Mouse (Mus musculus): ENCODE measurements around the gene Mecom. TPM values are rescaled to one million over a fixed set of nuclear protein-coding genes. Genes with fewer than 3 reads are reported as not detected.

Gene Mecom
- polyA plus RNA-seq, 1 experiment from 2014 or later = 217 TPM

- no peak overlapping the region for H3K27ac ChIP-seq
- DNase-seq (ENCODE audit: low spot score) = no peak
- WGBS = 89% methylated on average over 4 of the region's 4 CpGs
- H3K36me3 ChIP-seq = 0 out of 2 replicates have a peak, but pooled peaks cover 5% of the 10 kb centered on the region
- H3K4me1 ChIP-seq = peaks cover 11% of the 10 kb centered on the region; the same call in 1 of the 2 replicates
- no peaks in the 10 kb centered on the region for H3K27me3 ChIP-seq (ENCODE audit: low read depth, poor library complexity, severe bottlenecking)
- no peaks in the 10 kb centered on the region for H3K9me3 ChIP-seq (replicated peaks)
- H3K4me3 ChIP-seq = no peak overlapping the region
These were observed 152.9 kb downstream of the Mecom start for GRCm38 (mm10) chr3:30394911-30395310.

- H3K4me1 ChIP-seq = peaks cover 16% of the 10 kb centered on the region; the same call in 1 of the 2 replicates
- no peaks in the 10 kb centered on the region for H3K9me3 ChIP-seq (replicated peaks)
- no peak overlapping the region for H3K4me3 ChIP-seq
- H3K27ac ChIP-seq = no peak overlapping the region
- H3K27me3 ChIP-seq (ENCODE audit: low read depth, poor library complexity, severe bottlenecking) = no peaks in the 10 kb centered on the region
- DNase-seq (ENCODE audit: low spot score) = no peak
- 0 out of 2 replicates have a peak, but pooled peaks cover 8% of the 10 kb centered on the region for H3K36me3 ChIP-seq
- 71% methylated on average over 4 of the region's 4 CpGs for WGBS
These were observed 155.1 kb downstream of the Mecom start for GRCm38 (mm10) chr3:30392662-30393061.

- no peaks in the 10 kb centered on the region for H3K27me3 ChIP-seq (ENCODE audit: low read depth, poor library complexity, severe bottlenecking)
- DNase-seq (ENCODE audit: low spot score) = no peak
- 0 out of 2 replicates have a peak, but pooled peaks cover 8% of the 10 kb centered on the region for H3K36me3 ChIP-seq
- H3K4me3 ChIP-seq = no peak overlapping the region
- no peak overlapping the region for H3K27ac ChIP-seq
- peaks cover 16% of the 10 kb centered on the region; the same call in 1 of the 2 replicates for H3K4me1 ChIP-seq
- 37% methylated on average over 4 of the region's 4 CpGs for WGBS
- no peaks in the 10 kb centered on the region for H3K9me3 ChIP-seq (replicated peaks)
These were observed 155.6 kb downstream of the Mecom start for GRCm38 (mm10) chr3:30392218-30392617.

- DNase-seq (ENCODE audit: low spot score) = no peak
- H3K36me3 ChIP-seq = 0 out of 2 replicates have a peak, but pooled peaks cover 5% of the 10 kb centered on the region
- H3K4me1 ChIP-seq = peaks cover 17% of the 10 kb centered on the region; the same call in 1 of the 2 replicates
- no peaks in the 10 kb centered on the region for H3K27me3 ChIP-seq (ENCODE audit: low read depth, poor library complexity, severe bottlenecking)
- WGBS = 90% methylated on average over 5 of the region's 5 CpGs
- no peak overlapping the region for H3K4me3 ChIP-seq
- H3K27ac ChIP-seq = no peak overlapping the region
- no peaks in the 10 kb centered on the region for H3K9me3 ChIP-seq (replicated peaks)
These were observed 157.5 kb downstream of the Mecom start for GRCm38 (mm10) chr3:30390346-30390745.

GRCm38 (mm10) chr3:30380273-30380672 lies 167.5 kb downstream of the Mecom start:
- DNase-seq (ENCODE audit: low spot score) = no peak
- WGBS = 40% methylated on average over 4 of the region's 4 CpGs

GRCm38 (mm10) chr3:30379301-30379700 lies 168.5 kb downstream of the Mecom start:
- no peak overlapping the region for H3K27ac ChIP-seq
- H3K4me3 ChIP-seq = no peak overlapping the region
- 28% methylated on average over 6 of the region's 6 CpGs for WGBS
- no peaks in the 10 kb centered on the region for H3K27me3 ChIP-seq (ENCODE audit: low read depth, poor library complexity, severe bottlenecking)
- peaks cover 26% of the 10 kb centered on the region for H3K4me1 ChIP-seq
- DNase-seq (ENCODE audit: low spot score) = no peak
- H3K9me3 ChIP-seq (replicated peaks) = no peaks in the 10 kb centered on the region
- peaks cover 15% of the 10 kb centered on the region for H3K36me3 ChIP-seq

More at GRCm38 (mm10) chr3:30380273-30380672, 167.5 kb downstream of the Mecom start:
- Histone ChIP-seq H3K27me3 (ENCODE audit: low read depth, poor library complexity, severe bottlenecking) (no peaks in the 10 kb centered on the region), H3K4me1 (peaks cover 29% of the 10 kb centered on the region), H3K4me3 (no peak overlapping the region), H3K9me3 (replicated peaks) (no peaks in the 10 kb centered on the region), H3K27ac (no peak overlapping the region), H3K36me3 (peaks cover 10% of the 10 kb centered on the region)

GRCm38 (mm10) chr3:30371472-30371871 lies 176.3 kb downstream of the Mecom start:
- H3K9me3 ChIP-seq (replicated peaks) = no peaks in the 10 kb centered on the region
- H3K27me3 ChIP-seq (ENCODE audit: low read depth, poor library complexity, severe bottlenecking) = no peaks in the 10 kb centered on the region
- peaks cover 23% of the 10 kb centered on the region for H3K36me3 ChIP-seq
- H3K4me3 ChIP-seq = no peak overlapping the region
- no peak for DNase-seq (ENCODE audit: low spot score)
- peaks cover 16% of the 10 kb centered on the region for H3K4me1 ChIP-seq
- no peak overlapping the region for H3K27ac ChIP-seq
- 69% methylated on average over 7 of the region's 7 CpGs for WGBS

GRCm38 (mm10) chr3:30370860-30371455 lies 176.8 kb downstream of the Mecom start:
- peaks cover 23% of the 10 kb centered on the region for H3K36me3 ChIP-seq
- 77% methylated on average over 16 of the region's 16 CpGs for WGBS
- no peaks in the 10 kb centered on the region for H3K9me3 ChIP-seq (replicated peaks)
- peaks cover 16% of the 10 kb centered on the region for H3K4me1 ChIP-seq
- H3K4me3 ChIP-seq = no peak overlapping the region
- H3K27me3 ChIP-seq (ENCODE audit: low read depth, poor library complexity, severe bottlenecking) = no peaks in the 10 kb centered on the region
- DNase-seq (ENCODE audit: low spot score) = no peak
- no peak overlapping the region for H3K27ac ChIP-seq

GRCm38 (mm10) chr3:30366621-30367020 lies 181.2 kb downstream of the Mecom start:
- peaks cover 14% of the 10 kb centered on the region for H3K36me3 ChIP-seq
- DNase-seq (ENCODE audit: low spot score) = no peak
- no peak overlapping the region for H3K27ac ChIP-seq
- H3K27me3 ChIP-seq (ENCODE audit: low read depth, poor library complexity, severe bottlenecking) = no peaks in the 10 kb centered on the region
- H3K9me3 ChIP-seq (replicated peaks) = no peaks in the 10 kb centered on the region
- WGBS = 95% methylated on average over 7 of the region's 7 CpGs
- H3K4me3 ChIP-seq = no peak overlapping the region
- peaks cover 17% of the 10 kb centered on the region; the same call in 1 of the 2 replicates for H3K4me1 ChIP-seq

GRCm38 (mm10) chr3:30361190-30361589 lies 186.6 kb downstream of the Mecom start:
- Histone ChIP-seq H3K9me3 (replicated peaks) (no peaks in the 10 kb centered on the region), H3K4me3 (no peak overlapping the region), H3K36me3 (peaks cover 10% of the 10 kb centered on the region), H3K4me1 (peaks cover 38% of the 10 kb centered on the region), H3K27ac (peak overlapping the region; percentile 63), H3K27me3 (ENCODE audit: low read depth, poor library complexity, severe bottlenecking) (no peaks in the 10 kb centered on the region)
- no peak for DNase-seq (ENCODE audit: low spot score)
- 83% methylated on average over 5 of the region's 5 CpGs for WGBS

- peaks cover 37% of the 10 kb centered on the region for H3K4me1 ChIP-seq
- 45% methylated on average over 6 of the region's 6 CpGs for WGBS
- peak overlapping the region; percentile 10; the same call in 1 of the 2 replicates for H3K27ac ChIP-seq
- H3K9me3 ChIP-seq (replicated peaks) = no peaks in the 10 kb centered on the region
- no peak overlapping the region for H3K4me3 ChIP-seq
- DNase-seq (ENCODE audit: low spot score) = peak; percentile 27
- H3K27me3 ChIP-seq (ENCODE audit: low read depth, poor library complexity, severe bottlenecking) = no peaks in the 10 kb centered on the region
- peaks cover 10% of the 10 kb centered on the region for H3K36me3 ChIP-seq
These were observed 193.7 kb downstream of the Mecom start for GRCm38 (mm10) chr3:30353878-30354727.

- Histone ChIP-seq H3K36me3 (0 out of 2 replicates have a peak, but pooled peaks cover 3% of the 10 kb centered on the region), H3K27me3 (ENCODE audit: low read depth, poor library complexity, severe bottlenecking) (no peaks in the 10 kb centered on the region), H3K27ac (no peak overlapping the region), H3K4me3 (no peak overlapping the region), H3K9me3 (replicated peaks) (no peaks in the 10 kb centered on the region), H3K4me1 (peaks cover 38% of the 10 kb centered on the region)
- WGBS = 18% methylated on average over 7 of the region's 7 CpGs
- DNase-seq (ENCODE audit: low spot score) = no peak
These were observed 198.5 kb downstream of the Mecom start for GRCm38 (mm10) chr3:30349279-30349678.

GRCm38 (mm10) chr3:30344151-30344550 lies 203.7 kb downstream of the Mecom start:
- Histone ChIP-seq H3K9me3 (replicated peaks) (no peaks in the 10 kb centered on the region), H3K4me1 (peaks cover 14% of the 10 kb centered on the region), H3K27me3 (ENCODE audit: low read depth, poor library complexity, severe bottlenecking) (no peaks in the 10 kb centered on the region), H3K36me3 (peaks cover 8% of the 10 kb centered on the region; the same call in 1 of the 2 replicates), H3K27ac (no peak overlapping the region), H3K4me3 (no peak overlapping the region)
- no peak for DNase-seq (ENCODE audit: low spot score)
- WGBS = 87% methylated on average over 4 of the region's 4 CpGs

Data from limb, embryonic 10.5 days (tissue).